Mouse (Mus musculus): ENCODE results near the gene 1700092M07Rik. TPM values are rescaled to one million over a fixed set of nuclear protein-coding genes. Genes with fewer than 3 reads are reported as not detected.

Gene 1700092M07Rik
- polyA plus RNA-seq, 1 experiment from 2014 or later = 2.2 TPM

DNA sequence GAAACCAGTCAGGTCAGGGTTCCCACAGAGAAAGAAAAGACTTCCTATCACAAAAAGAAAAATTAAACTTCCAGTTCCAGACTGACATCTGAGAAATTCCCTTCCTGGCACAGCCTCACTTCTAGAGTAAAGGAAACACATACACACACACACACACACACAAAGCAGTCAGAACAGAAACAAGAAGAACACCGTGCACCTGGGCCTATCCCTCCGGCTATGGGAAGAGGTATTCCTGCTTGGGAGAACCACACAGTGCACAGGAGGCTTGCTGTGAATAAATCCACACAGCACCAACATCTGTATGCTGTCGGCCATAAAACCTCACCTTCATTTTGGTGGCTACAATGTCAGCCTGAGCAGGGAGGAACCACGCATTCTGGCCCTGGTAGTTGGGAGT lies 29.0 kb upstream of the 1700092M07Rik start:
- 57% methylated on average over 4 of the region's 4 CpGs for WGBS
- Histone ChIP-seq H3K4me1 (peaks cover 30% of the 10 kb centered on the region), H3K27me3 (no peaks in the 10 kb centered on the region), H3K9me3 (no peaks in the 10 kb centered on the region), H3K4me2 (peak overlapping the region; percentile 78), H3K9ac (peak overlapping the region; percentile 91), H3K27ac (peak overlapping the region; percentile 96; the same call in 1 of the 2 replicates), H3K4me3 (peak overlapping the region; percentile 86), H3K36me3 (peaks cover 47% of the 10 kb centered on the region)
- no peak for ATAC-seq (ENCODE audit: insufficient number of reproducible peaks, insufficient read depth, low FRiP score, low TSS enrichment, low read depth)

GRCm38 (mm10) chr19:8711949-8712869 lies 28.3 kb upstream of the 1700092M07Rik start:
- H3K9me3 ChIP-seq = no peaks in the 10 kb centered on the region
- H3K4me2 ChIP-seq = peak overlapping the region; percentile 78
- H3K9ac ChIP-seq = peak overlapping the region; percentile 91
- ATAC-seq (ENCODE audit: insufficient number of reproducible peaks, insufficient read depth, low FRiP score, low TSS enrichment, low read depth) = no peak
- peak overlapping the region; percentile 96 for H3K27ac ChIP-seq
- H3K4me3 ChIP-seq = peak overlapping the region; percentile 86
- H3K4me1 ChIP-seq = peaks cover 30% of the 10 kb centered on the region
- H3K36me3 ChIP-seq = peaks cover 41% of the 10 kb centered on the region
- no peaks in the 10 kb centered on the region for H3K27me3 ChIP-seq
- 44% methylated on average over 10 of the region's 10 CpGs for WGBS

GRCm38 (mm10) chr19:8712870-8713305 lies 27.6 kb upstream of the 1700092M07Rik start:
- WGBS = under 1% methylated on average over 13 of the region's 13 CpGs
- peak overlapping the region; percentile 91 for H3K9ac ChIP-seq
- peaks cover 30% of the 10 kb centered on the region for H3K4me1 ChIP-seq
- peaks cover 35% of the 10 kb centered on the region for H3K36me3 ChIP-seq
- H3K4me3 ChIP-seq = peak overlapping the region; percentile 86
- H3K4me2 ChIP-seq = peak overlapping the region; percentile 78
- no peaks in the 10 kb centered on the region for H3K27me3 ChIP-seq
- H3K9me3 ChIP-seq = no peaks in the 10 kb centered on the region
- peak overlapping the region; percentile 96 for H3K27ac ChIP-seq
- ATAC-seq (ENCODE audit: insufficient number of reproducible peaks, insufficient read depth, low FRiP score, low TSS enrichment, low read depth) = 0 out of 2 replicates have a peak, but pooled peaks have one; percentile 16

GRCm38 (mm10) chr19:8713306-8713996 lies 27.1 kb upstream of the 1700092M07Rik start:
- H3K36me3 ChIP-seq = peaks cover 29% of the 10 kb centered on the region
- peak overlapping the region; percentile 91 for H3K9ac ChIP-seq
- WGBS = under 1% methylated on average over 51 of the region's 51 CpGs
- H3K27me3 ChIP-seq = no peaks in the 10 kb centered on the region
- peak overlapping the region; percentile 86 for H3K4me3 ChIP-seq
- peak overlapping the region; percentile 78 for H3K4me2 ChIP-seq
- peaks cover 30% of the 10 kb centered on the region for H3K4me1 ChIP-seq
- peak; percentile 86 for ATAC-seq (ENCODE audit: insufficient number of reproducible peaks, insufficient read depth, low FRiP score, low TSS enrichment, low read depth)
- H3K27ac ChIP-seq = peak overlapping the region; percentile 96
- no peaks in the 10 kb centered on the region for H3K9me3 ChIP-seq

DNA sequence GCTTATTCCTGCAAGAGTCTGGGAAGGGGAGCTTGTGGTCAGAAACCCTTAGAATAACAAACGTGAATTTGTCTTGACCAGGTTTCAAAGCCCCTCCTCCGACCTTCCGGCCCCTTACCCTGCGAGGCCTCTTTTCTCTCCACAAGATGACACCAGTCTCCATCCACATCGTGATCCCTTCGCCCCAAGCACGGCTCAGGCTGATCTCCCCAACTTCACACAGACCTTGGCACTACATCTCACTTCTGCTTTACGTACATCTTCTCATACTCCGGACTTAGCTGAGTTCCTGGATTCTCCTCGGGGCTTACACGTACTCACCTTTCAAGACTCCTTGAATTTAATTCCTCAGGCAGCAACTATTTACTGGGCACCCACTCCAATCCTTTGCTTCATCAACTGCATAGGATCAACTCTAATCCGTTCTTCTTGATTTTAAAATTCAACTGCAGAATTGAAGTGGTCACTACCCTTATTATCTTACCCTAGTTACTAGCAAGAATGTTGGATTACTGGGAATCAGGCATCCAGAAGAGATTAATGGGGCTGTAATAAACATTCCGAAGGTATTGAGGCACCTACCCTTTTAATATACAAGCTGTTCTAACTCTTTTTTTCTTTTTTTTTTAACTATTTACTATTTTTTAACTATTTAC lies 26.4 kb upstream of the 1700092M07Rik start:
- H3K4me1 ChIP-seq = peaks cover 27% of the 10 kb centered on the region
- WGBS = 7% methylated on average over 13 of the region's 13 CpGs
- H3K36me3 ChIP-seq = peaks cover 23% of the 10 kb centered on the region
- ATAC-seq (ENCODE audit: insufficient number of reproducible peaks, insufficient read depth, low FRiP score, low TSS enrichment, low read depth) = no peak
- peak overlapping the region; percentile 91 for H3K9ac ChIP-seq
- no peaks in the 10 kb centered on the region for H3K27me3 ChIP-seq
- H3K4me2 ChIP-seq = peak overlapping the region; percentile 78
- peak overlapping the region; percentile 96 for H3K27ac ChIP-seq
- no peaks in the 10 kb centered on the region for H3K9me3 ChIP-seq
- peak overlapping the region; percentile 86 for H3K4me3 ChIP-seq

- peaks cover 25% of the 10 kb centered on the region for H3K4me1 ChIP-seq
- 0 out of 2 replicates have a peak overlapping the region, but pooled peaks have one; percentile 78 for H3K4me2 ChIP-seq
- no peak overlapping the region for H3K4me3 ChIP-seq
- no peaks in the 10 kb centered on the region for H3K27me3 ChIP-seq
- peaks cover 15% of the 10 kb centered on the region for H3K36me3 ChIP-seq
- no peak overlapping the region for H3K9ac ChIP-seq
- WGBS = 76% methylated on average over 10 of the region's 10 CpGs
- ATAC-seq (ENCODE audit: insufficient number of reproducible peaks, insufficient read depth, low FRiP score, low TSS enrichment, low read depth) = no peak
- H3K27ac ChIP-seq = no peak overlapping the region
- H3K9me3 ChIP-seq = no peaks in the 10 kb centered on the region
These were observed 25.7 kb upstream of the 1700092M07Rik start for GRCm38 (mm10) chr19:8714653-8715481.

GRCm38 (mm10) chr19:8715868-8716766 lies 24.4 kb upstream of the 1700092M07Rik start:
- Histone ChIP-seq H3K4me3 (no peak overlapping the region), H3K27ac (no peak overlapping the region)
- 75% methylated on average over 10 of the region's 10 CpGs for WGBS

GRCm38 (mm10) chr19:8716767-8717475 lies 23.6 kb upstream of the 1700092M07Rik start:
- no peak for ATAC-seq (ENCODE audit: insufficient number of reproducible peaks, insufficient read depth, low FRiP score, low TSS enrichment, low read depth)
- Histone ChIP-seq H3K4me3 (no peak overlapping the region), H3K4me2 (no peak overlapping the region), H3K9ac (no peak overlapping the region), H3K9me3 (no peaks in the 10 kb centered on the region), H3K27me3 (no peaks in the 10 kb centered on the region), H3K36me3 (no peaks in the 10 kb centered on the region), H3K4me1 (peaks cover 18% of the 10 kb centered on the region), H3K27ac (no peak overlapping the region)
- WGBS = 74% methylated on average over 9 of the region's 10 CpGs

More at GRCm38 (mm10) chr19:8715868-8716766, 24.4 kb upstream of the 1700092M07Rik start:
- no peak overlapping the region for H3K9ac ChIP-seq
- peaks cover 16% of the 10 kb centered on the region for H3K4me1 ChIP-seq
- H3K9me3 ChIP-seq = no peaks in the 10 kb centered on the region
- no peaks in the 10 kb centered on the region for H3K27me3 ChIP-seq
- 0 out of 2 replicates have a peak, but pooled peaks cover 3% of the 10 kb centered on the region for H3K36me3 ChIP-seq
- no peak overlapping the region for H3K4me2 ChIP-seq
- no peak for ATAC-seq (ENCODE audit: insufficient number of reproducible peaks, insufficient read depth, low FRiP score, low TSS enrichment, low read depth)

- no peaks in the 10 kb centered on the region for H3K36me3 ChIP-seq
- ATAC-seq (ENCODE audit: insufficient number of reproducible peaks, insufficient read depth, low FRiP score, low TSS enrichment, low read depth) = no peak
- peaks cover 19% of the 10 kb centered on the region for H3K4me1 ChIP-seq
- no peak overlapping the region for H3K27ac ChIP-seq
- no peaks in the 10 kb centered on the region for H3K9me3 ChIP-seq
- no peak overlapping the region for H3K4me2 ChIP-seq
- no peaks in the 10 kb centered on the region for H3K27me3 ChIP-seq
- H3K4me3 ChIP-seq = no peak overlapping the region
- 63% methylated on average over 3 of the region's 3 CpGs for WGBS
- H3K9ac ChIP-seq = no peak overlapping the region
These were observed 22.2 kb upstream of the 1700092M07Rik start for GRCm38 (mm10) chr19:8718357-8718756.
